Mouse (Mus musculus) kidney, adult 8-10 months (tissue): Measurements from ENCODE around the gene Pacs2.

Source experiments
- DNase-seq, 2 experiments: peaks; one replicate each; pipeline ENCODE4 v3.0.0; 2022

Gene Pacs2

DNA sequence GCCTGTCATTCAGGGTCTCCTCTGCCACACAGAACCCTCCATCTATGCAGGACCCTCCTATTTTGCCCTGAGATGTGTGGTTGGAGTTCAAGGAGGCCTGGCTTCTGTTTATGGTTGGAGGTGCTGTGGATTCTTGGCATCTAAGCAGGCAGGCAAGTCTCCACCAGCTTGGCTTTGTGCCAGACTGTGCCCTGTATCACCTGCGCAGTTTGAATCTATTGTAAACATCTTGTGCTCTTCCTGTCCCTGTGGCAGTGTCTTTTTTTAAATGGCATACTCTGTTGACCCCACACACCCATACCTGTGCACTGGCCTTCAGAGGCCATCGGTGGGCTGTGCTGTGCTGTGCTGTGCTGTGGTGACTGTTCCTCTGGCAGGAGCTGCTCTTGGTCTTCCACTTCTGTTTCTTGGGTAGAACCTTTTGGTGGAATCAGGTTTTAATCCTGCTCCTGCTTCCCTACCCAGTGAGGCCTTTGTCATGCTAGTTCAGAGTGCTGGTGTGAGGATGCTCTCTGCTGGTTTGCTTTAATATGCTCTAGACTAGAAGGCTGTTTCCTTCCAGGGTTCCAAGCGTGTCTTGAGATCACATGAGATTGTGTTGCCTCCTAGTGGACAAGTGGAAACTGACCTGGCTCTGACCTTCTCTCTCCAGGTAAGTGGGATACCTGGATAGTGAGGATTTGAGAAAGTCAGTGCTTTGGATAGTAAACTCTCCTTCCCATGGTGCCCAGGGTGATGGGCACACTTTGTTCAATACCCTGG, 30.8 kb downstream of the Pacs2 start:
- peak; percentile 59 to 75 for DNase-seq

DNA sequence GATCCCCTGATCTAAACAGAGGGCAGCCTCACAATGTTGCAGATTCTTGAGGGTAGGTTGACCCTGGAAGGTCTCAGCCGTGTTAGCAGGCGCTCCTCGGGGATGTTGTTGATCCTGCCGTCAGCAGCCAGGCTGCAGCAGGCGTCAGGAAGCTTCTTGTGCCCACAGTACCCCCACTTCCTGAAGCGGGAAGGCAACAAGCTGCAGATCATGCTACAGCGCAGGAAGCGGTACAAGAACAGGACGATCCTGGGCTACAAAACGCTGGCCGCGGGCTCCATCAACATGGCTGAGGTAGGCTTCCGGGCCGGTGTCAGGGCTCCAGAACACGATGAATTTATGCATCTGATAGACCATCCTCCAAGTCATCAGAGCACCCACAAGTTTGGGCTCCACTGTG, 32.6 kb downstream of the Pacs2 start:
- no peak for DNase-seq

DNA sequence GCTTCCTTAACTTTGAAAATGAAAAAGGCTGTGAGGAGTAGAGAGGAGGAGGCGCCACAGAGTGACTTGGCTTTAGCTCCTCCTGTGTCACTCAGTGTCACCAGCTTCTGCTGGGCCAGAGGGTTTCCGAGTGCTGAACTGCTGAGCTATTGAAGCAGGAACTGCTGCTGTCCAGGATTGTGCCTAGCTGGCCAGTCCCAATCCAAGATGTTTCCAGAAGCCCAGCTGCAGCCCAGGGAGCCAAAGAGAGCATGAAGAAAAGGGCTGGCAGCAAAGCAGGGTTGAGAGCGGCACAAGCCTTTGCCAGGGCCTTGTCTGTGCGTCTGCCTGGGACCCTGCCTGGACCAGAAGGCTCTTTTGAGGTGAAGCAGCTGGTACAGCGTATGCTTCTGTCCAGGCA, 33.8 kb downstream of the Pacs2 start:
- DNase-seq = no peak

DNA sequence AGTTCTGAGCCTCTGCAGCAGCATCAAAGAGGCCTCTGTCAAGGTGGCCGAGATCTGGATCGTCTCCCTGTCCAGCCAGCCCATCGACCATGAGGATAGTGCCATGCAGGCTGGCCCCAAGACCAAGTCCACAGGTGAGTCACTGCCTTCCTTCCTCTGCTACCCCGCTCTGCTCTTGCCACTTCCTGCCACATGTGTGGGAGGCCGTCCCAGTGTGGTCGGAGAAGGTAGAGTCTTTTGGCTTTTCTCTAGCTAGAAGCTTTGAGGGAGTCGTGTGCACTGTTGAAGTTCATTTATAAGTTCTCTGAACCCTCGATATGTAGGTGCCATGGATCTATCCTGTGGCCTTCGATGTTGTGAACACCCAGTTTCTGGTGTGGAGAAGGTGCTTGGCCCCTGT, 35.5 kb downstream of the Pacs2 start:
- no peak for DNase-seq

DNA sequence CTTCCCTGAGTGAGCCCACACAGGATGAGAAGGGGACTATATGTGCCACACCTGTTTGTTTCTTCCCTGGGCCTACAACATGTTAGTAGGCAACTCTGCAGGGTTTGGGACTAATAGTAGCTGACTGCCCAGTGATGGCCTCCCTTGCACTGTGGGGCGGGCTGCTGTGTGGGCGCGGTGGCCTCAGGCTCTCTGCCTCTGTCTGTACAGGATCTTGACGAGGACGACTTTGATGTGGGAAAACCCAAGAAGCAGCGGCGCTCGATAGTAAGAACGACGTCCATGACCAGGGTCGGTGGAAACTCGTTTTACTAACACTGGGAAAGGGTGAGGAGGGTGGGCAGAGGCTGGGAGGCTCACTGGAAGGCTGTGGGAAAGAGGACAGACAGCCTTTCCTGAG, 36.4 kb downstream of the Pacs2 start:
- no peak for DNase-seq

DNA sequence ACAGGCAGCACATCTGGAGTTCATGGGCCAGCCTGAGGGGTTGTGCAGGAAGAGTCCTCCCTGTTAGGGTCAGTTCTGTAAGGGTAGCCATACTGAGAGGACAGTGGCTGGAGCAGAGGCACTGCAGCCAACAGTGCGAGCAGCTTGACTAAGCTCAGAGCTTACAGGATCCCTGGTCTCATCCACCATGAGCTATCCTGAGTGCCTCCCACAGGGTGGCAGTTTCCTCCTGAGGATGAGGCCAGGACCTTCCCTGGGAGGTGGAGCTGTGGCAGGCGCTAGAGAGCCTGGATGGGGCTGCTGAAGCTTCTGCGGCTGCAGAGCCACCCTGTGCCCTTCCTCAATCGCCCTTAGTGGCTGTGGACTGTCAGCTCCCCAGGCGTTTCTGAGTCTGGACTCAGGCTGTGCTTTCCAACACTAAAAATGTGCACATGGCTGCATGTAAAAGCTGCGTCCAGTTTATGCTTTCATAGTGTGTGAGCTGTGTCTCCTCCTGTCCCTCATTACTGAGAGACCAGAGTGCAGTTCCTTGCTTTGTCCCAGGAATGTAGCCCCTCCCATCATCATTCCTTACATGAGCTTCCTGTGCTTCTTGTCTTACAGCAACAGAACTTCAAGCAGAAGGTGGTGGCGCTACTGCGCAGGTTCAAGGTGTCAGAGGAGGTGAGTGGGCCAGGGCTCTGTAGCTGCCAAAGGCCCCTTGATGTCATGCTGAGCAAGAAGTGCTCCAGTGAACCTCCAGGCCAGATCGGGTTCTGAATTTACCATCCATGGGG, 37.5 kb downstream of the Pacs2 start:
- peak in 1 of 2 experiments; percentile 30 for DNase-seq

DNA sequence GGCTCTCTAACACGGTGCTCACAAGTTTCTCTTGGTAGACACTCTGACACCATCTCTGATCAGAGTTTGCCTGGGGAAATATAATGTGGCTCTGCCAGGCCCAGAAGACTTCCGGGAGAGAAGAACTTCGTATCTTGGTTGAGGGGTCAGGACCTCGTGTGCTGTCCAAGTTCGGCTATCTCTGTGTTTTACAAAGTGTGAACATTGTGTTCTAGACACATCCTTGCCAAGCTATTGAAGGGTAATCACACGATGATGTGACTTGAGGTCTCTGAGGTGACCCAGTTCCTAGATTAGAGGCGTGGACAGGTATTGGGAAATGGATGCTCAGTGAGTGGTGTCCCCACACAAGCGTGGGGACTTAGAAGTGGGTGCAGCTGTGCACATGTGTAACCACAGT, 41.8 kb downstream of the Pacs2 start:
- no peak for DNase-seq

DNA sequence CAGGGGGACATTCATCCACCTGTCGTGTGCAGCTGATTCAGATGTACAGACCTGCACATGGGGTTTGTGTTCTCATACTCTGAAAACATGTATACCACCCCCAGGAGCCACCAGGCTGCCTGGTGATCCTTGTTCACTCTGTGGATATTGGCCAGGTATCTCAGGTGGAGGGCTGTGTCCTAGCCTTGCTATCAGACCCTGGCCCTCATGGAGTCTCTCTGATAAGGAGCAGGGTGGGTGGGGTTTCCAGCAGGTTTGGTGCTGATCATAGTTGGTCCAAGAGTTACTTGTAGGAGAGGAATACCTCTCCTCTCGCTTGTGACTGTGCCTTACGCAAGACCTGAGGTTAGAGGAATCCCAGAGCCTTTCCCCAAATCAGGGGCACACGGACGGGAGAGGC, 45.9 kb downstream of the Pacs2 start:
- DNase-seq = no peak

DNA sequence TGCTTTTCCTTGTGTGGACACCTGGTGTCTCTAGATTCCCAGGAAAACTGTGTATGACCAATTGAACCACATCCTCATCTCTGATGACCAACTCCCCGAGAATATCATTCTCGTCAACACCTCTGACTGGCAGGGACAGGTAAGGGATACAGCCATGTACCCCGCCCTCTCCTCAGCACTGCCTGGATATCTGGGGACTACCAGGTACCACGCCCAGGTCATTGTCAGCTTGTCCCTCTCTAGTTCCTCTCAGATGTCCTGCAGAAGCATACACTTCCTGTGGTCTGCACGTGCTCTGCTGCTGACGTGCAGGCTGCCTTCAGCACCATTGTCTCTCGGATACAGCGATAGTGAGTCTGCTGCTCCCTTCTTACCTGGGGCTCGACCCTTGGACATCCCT, 47.3 kb downstream of the Pacs2 start:
- DNase-seq = no peak

DNA sequence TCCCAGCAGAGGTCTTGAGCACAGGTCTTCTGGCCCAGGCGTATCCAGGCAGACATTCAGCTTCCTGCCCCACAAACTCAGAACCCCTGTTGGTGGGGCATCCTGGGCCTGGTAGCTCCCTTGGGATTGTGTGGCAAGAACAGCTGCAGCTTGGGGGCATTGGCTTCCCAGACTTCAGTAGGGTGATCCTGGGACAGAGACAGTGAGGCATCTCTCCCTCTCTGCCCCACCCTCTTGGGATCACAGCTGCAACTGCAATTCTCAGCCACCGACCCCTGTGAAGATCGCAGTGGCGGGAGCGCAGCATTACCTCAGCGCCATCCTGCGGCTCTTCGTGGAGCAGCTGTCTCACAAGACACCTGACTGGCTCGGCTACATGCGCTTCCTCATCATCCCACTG, 47.9 kb downstream of the Pacs2 start:
- no peak for DNase-seq

DNA sequence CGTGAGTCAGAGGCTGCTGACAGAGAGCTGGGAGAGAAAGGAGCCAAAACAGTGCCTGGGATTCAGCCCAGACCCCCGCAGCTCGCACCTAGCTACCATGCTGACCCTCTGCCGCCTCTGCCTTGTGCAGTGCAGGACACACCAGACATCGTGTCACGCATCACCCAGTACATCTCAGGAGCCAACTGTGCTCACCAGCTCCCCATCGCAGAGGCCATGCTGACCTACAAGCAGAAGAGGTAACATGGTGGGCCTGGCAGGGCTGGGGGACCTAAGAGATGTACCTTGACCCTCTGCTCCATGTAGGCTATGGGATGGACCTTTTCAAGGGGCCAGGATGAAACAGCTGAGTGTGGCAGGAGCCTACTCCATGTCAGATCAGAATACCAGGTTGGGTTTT, 49.4 kb downstream of the Pacs2 start:
- DNase-seq = no peak

DNA sequence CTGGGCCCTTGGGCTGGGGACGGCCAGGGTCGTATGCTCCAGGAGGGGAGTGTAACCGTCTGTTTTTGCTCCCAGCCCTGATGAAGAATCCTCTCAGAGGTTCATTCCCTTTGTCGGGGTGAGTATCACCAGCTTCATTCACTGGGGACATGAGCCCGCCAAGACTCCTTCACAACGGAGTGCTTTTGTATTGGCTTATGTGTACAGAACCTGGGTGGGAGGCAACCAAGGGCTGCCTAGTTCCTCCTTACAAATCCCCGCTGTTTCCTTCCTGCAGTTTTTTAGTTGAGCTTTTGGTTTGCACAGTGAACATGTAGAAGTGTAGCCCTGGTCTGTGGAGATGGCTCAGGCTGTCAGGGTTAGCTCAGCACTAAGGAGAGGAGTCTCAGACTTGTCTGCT, 53.7 kb downstream of the Pacs2 start:
- DNase-seq = no peak

DNA sequence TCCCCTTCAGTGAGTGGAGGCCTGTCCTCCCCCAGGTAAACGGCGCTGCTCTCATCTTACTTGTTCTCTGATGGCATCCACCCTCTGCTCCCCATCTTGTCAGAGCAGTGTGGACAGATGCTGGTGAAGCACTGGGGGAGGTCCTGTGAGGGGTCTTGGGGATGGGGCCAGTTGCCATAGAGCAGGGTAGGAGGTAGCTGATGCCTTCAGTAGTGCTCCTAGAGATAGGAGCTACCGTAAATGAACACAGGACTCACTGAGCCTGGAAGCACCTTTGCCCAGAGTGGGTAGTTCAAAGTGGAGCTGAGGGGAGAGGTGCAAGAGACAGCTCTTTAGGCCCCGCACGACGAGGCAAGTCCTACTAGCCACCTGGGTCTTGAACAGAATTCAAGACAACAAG, 55.1 kb downstream of the Pacs2 start:
- DNase-seq = no peak

DNA sequence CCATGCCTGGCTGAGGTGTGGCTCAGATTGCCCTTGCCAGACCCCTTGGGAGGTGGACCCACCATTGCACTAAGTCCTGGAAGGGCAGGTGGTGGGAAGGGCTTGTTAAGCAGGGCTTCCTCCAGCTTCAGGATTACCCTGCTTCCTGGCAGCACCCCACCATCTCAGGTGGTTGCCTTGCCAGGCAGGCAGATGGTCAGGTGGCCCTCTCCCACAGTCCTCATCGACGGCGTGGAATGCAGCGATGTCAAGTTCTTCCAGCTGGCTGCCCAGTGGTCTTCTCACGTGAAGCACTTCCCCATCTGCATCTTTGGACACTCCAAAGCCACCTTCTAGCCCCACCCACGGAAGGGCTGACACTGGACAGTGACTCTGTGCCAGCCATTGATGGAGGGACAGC, 57.0 kb downstream of the Pacs2 start:
- DNase-seq = no peak

DNA sequence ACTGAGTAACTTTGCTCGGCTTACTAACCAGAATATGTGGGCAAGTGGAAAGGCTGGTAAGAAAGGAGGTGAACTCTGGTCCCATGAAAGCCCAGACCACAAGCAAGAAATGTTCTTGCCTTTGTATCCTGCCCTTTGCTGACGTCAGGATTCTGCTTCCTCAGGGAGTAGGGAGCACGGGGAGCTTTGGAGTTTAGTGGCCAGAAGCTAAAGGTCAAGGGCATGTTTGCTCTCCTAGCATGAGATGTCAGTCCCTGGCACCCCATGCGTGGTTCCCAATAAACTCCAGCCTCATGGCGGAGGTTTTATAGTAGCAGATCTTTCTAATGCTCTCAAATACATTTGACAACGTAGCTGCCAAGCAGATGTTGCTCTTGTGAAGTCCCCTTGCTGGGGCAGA, 57.5 kb downstream of the Pacs2 start:
- no peak for DNase-seq

DNA sequence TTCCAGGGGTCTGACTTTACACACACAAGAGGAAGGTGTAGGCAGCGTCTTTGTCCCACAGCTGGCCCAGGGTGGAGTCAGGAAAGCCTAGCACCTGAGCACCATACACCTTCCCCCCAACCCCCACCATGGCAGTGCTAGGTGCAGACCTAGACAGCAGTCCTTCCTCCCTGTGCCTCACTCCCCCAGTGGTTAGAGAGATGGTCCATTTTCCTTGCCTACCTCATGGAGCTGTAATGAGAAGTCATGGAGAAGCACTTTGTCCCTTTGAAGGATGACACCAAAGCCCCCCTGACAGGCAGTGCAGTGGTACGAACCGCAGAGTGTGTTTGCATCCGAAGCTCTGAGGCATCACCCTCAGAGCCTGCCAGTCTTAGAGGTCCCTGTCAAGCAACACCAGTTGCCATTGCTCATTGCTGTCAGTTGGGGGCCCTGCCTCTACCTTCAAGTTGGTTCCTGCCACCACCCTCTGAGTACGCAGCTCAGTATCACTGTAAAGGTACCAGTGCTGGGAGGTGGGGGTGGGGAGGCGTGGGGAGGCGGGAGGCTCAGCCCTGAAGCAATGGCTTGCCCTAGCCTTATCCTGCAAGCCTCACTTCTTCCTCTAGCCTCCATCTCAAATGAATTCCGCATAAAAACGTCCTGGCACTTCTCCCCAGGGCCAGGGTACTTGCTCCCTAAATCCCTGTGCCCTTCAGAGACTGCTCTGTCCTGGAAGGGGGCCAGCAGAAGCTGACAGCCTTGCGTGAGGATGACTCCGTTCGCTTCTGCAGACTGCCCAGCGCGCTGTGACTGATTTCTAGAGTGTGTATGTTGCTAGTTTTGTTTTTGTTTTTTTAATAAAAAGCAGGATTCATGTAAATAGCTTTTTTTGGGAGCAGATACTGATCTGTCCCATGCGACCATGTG, 59.4 kb downstream of the Pacs2 start:
- peak in 1 of 2 experiments; percentile 35 for DNase-seq

DNA sequence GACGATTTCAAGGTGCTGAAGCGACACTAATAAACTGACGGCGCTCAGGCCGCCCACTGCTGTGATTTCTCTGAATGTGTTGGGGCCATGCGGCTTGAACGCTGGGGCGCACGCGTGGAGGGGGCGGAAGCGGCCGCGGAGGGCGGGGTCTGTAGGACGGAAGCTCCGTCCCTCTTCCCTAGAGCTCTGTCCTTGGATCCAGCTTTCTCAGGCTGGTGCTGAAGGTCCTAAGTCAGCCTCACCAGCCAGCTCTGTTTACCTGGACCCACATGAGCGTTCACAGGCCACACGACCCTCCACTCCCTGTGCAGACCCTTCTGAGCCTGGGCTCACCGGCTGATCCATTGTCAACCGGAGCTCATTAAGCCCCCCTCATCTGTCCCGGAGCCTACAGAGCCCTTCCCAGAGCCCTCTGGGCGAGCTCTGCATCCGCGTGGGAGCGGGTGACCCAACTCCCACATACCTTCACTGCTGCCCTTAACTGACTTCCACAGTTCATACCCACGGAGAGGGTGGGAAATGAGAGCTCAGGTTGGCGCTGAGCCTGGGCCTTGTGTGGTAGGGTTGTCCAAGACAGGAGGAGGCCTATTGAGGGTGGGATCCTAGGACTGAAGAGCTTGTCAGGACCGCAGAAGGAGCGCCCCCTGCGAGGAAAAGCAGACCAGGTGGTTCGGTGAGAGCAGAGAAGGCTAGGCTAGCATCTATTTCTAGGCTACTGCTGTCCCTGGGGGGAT, 60.2 kb downstream of the Pacs2 start, which contains the start of gene Tex22:
Gene Tex22, plus strand, starts transcription at position 174 of the 734 bp plus-strand sequence.
- peak; percentile 88 to 91 for DNase-seq

DNA sequence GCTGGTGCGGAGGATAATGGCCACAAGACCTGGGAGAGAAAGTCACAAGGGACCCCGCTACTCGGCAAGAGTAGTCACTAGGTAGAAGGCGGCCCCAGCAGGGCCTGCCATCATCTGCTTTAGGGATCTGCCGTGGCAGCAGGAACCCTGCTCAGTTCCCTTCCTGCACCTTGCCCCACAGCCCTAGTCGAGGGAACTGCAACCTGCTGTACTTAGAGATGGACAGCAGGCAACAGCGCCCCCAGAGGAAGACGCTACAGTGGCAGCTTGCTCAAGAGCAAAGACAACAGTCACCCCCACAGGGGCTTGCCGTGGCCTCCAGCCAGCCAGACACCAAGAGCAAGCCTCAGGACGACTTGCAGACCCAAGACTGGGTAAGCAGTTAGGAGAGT, 60.8 kb downstream of the Pacs2 start:
- DNase-seq = peak; percentile 85 to 88

DNA sequence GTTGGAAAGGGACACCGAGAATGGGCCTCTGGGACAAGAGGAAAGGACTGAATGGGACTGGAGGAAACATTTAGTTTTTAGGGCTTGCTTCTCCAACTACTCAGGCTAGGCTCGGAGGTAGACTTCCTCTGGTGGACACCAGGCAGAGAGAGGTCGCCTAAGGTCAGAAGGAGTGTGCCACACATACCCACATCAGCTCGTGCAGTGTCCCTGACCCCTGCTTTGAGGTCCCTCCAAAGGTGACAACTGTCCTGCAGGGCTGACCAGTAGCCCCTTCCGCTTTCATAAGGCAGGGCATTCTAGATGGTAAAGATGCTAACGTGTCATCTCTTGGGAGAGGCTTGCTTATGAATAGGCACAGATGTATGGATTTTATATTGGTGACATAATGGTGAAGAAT, 61.2 kb downstream of the Pacs2 start:
- DNase-seq = no peak

DNA sequence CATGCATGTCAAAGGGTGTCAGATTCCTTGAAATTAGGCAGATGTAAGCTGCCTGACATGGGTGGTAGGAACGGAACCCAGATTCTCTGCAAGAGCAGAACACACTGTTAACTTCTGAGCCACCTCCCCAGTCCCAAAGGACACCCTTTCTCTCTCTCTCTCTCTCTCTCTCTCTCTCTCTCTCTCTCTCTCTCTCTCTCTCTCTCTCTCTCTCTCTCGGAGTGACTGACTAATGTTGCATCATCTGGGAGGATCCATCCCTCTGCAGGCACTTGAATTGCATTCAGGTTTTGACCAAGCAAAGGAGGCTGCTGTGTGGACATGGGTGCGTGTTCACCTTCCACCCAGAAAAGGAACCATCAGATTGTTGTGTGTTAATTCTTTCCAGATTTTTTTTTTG, 73.0 kb downstream of the Pacs2 start:
- no peak for DNase-seq

DNA sequence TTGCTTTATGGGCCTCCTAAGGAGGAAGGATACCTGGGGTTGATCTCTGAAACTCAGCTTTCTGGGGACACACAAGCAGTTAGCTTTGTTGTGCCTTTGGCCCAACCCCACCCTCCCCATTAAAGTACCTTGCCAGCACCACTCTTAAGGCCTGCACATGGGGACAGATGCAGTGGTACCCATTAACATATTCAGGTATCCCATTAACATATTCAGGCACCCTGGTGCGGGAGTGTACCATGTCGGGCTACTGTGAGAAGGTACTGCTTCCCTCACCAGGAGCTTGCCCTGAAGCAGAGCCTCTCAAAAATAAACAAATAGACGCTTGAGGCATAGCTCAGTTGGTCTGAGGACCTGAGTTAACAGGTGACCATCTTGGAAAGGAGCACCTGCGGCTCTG, 73.7 kb downstream of the Pacs2 start:
- no peak for DNase-seq

DNA sequence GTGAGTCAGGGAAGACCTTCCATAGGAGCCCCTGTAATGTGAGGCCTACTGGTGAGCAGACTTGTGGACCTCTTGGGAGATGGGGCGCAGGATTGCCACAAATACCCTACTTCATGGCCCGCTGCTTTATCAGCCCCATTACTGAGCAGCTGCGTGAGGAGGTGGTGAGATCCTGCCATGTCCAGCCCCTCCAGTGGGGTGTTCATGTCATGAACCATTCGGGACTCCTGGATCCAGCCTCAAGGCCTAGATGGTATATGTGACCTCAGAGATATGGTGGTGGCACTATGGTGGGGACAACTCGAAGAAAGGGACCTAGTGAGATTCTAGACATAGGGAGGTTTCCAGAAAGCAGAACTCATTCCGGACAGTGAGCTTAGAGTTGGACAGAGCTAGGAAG, 74.8 kb downstream of the Pacs2 start:
- DNase-seq = no peak

DNA sequence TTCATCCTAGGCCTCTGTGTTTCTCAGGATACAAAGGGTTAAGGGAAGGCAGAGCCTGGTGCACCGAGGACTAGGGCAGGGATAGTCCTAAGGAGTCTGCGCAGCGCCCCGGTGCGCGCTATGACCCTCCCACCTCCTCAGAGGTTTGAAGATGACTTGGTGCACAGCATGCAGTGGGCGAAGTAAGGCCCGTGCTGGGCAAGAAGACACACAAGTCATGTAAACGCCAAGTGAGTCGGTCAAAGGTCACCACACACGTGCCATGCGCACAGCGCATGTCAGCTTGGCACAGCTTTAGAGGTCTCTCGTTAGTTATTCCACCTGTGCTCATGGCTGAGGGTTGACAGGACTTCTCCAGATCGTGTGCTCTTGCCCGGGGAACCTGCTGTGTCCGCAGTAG, 75.7 kb downstream of the Pacs2 start:
- peak; percentile 37 to 59 for DNase-seq
